Mouse (Mus musculus) liver, embryonic 15.5 days (tissue): Measurements from ENCODE around the gene Traf3ip2. TPM values are rescaled to one million over a fixed set of nuclear protein-coding genes. Genes with fewer than 3 reads are reported as not detected.

Source experiments
- ATAC-seq: fragments of 200-750 bp; cut with Nextera tagmentation; 2 replicates; pipeline ENCODE4 v1.8.0; 2017; ENCODE audit warnings: moderate number of reproducible peaks, mild to moderate bottlenecking, moderate library complexity; ENCODE audit not compliant: insufficient read depth
- H3K27ac ChIP-seq: fragments of 300-500 bp; sonication (generic); replicated peaks from 2 replicates; pipeline ENCODE4 v1.5.1; 2015; ENCODE audit warnings: mild to moderate bottlenecking, inconsistent platforms
- H3K27me3 ChIP-seq: fragments of 300-500 bp; sonication (generic); 2 replicates; pipeline ENCODE4 v1.6.1; 2015; ENCODE audit warnings: mild to moderate bottlenecking, inconsistent platforms
- H3K36me3 ChIP-seq: fragments of 300-500 bp; sonication (generic); replicated peaks from 2 replicates; pipeline ENCODE4 v1.6.1; 2015; ENCODE audit warnings: moderate library complexity, mild to moderate bottlenecking, inconsistent platforms
- H3K4me1 ChIP-seq: fragments of 300-500 bp; sonication (generic); replicated peaks from 2 replicates; pipeline ENCODE4 v1.6.1; 2015; ENCODE audit warnings: inconsistent platforms
- H3K4me2 ChIP-seq: fragments of 300-500 bp; sonication (generic); 2 replicates; pipeline ENCODE4 v1.6.1; 2015; ENCODE audit warnings: moderate library complexity, mild to moderate bottlenecking, inconsistent platforms
- H3K4me3 ChIP-seq: fragments of 300-500 bp; sonication (generic); replicated peaks from 2 replicates; pipeline ENCODE4 v1.5.1; 2015; ENCODE audit warnings: mild to moderate bottlenecking, inconsistent platforms
- H3K9ac ChIP-seq: fragments of 300-500 bp; sonication (generic); 2 replicates; pipeline ENCODE4 v1.6.1; 2015; ENCODE audit warnings: moderate library complexity, mild to moderate bottlenecking, inconsistent platforms
- H3K9me3 ChIP-seq: fragments of 300-500 bp; sonication (generic); replicated peaks from 2 replicates; pipeline ENCODE4 v1.6.1; 2016; ENCODE audit warnings: inconsistent platforms
- WGBS: fragments of 180-500 bp; shearing (Covaris S2); methylation state at CpG from one replicate; pipeline ENCODE4 v1.1.7; 2015; ENCODE audit warnings: mixed read lengths; ENCODE audit not compliant: insufficient replicate concordance; 5-methylcytosine and 5-hydroxymethylcytosine counted together
- polyA plus RNA-seq: library from polyadenylated mRNA; unstranded; fragments of >200 nt; fragmentation: Nextera tagmentation; extraction: Ambion mirVana; gene quantifications from 2 replicates; pipeline ENCODE4 v1.2.1, GENCODE M21; 2015

Gene Traf3ip2
- polyA plus RNA-seq, 1 experiment from 2014 or later: 1.6 TPM

GRCm38 (mm10) chr10:39681014-39681413 is 68.3 kb downstream of the Traf3ip2 start:
- Histone ChIP-seq H3K9ac (no peak overlapping the region), H3K27ac (no peak overlapping the region), H3K36me3 (no peaks in the 10 kb centered on the region), H3K9me3 (no peaks in the 10 kb centered on the region), H3K4me3 (no peak overlapping the region), H3K27me3 (no peaks in the 10 kb centered on the region), H3K4me2 (no peak overlapping the region), H3K4me1 (no peaks in the 10 kb centered on the region)
- WGBS: 63% methylated on average over 4 of the region's 4 CpGs
- ATAC-seq: no peak

- H3K27me3 ChIP-seq: no peaks in the 10 kb centered on the region
- no peak overlapping the region for H3K27ac ChIP-seq
- H3K4me2 ChIP-seq: no peak overlapping the region
- no peak overlapping the region for H3K9ac ChIP-seq
- H3K9me3 ChIP-seq: no peaks in the 10 kb centered on the region
- H3K4me3 ChIP-seq: no peak overlapping the region
- no peaks in the 10 kb centered on the region for H3K36me3 ChIP-seq
- ATAC-seq: no peak
- no peaks in the 10 kb centered on the region for H3K4me1 ChIP-seq
- WGBS: 49% methylated on average over 2 of the region's 2 CpGs
Observed at GRCm38 (mm10) chr10:39682556-39682955, 69.8 kb downstream of the Traf3ip2 start.

- no peak overlapping the region for H3K27ac ChIP-seq
- no peak overlapping the region for H3K4me2 ChIP-seq
- H3K4me3 ChIP-seq: no peak overlapping the region
- H3K27me3 ChIP-seq: no peaks in the 10 kb centered on the region
- H3K9me3 ChIP-seq: no peaks in the 10 kb centered on the region
- ATAC-seq: no peak
- no peak overlapping the region for H3K9ac ChIP-seq
- WGBS: 60% methylated on average over 2 of the region's 2 CpGs
- no peaks in the 10 kb centered on the region for H3K36me3 ChIP-seq
- H3K4me1 ChIP-seq: no peaks in the 10 kb centered on the region
Observed at GRCm38 (mm10) chr10:39683481-39683880, 70.7 kb downstream of the Traf3ip2 start.

GRCm38 (mm10) chr10:39686811-39687210 is 74.1 kb downstream of the Traf3ip2 start:
- 63% methylated on average over 4 of the region's 4 CpGs for WGBS

GRCm38 (mm10) chr10:39687851-39688250 is 75.1 kb downstream of the Traf3ip2 start:
- WGBS: 57% methylated on average over 3 of the region's 3 CpGs
- ATAC-seq: no peak

More at GRCm38 (mm10) chr10:39686811-39687210, 74.1 kb downstream of the Traf3ip2 start:
- Histone ChIP-seq H3K27ac (no peak overlapping the region), H3K9ac (no peak overlapping the region), H3K4me2 (no peak overlapping the region), H3K27me3 (no peaks in the 10 kb centered on the region), H3K9me3 (no peaks in the 10 kb centered on the region), H3K36me3 (no peaks in the 10 kb centered on the region), H3K4me1 (no peaks in the 10 kb centered on the region), H3K4me3 (no peak overlapping the region)
- ATAC-seq: no peak

GRCm38 (mm10) chr10:39691351-39692064 is 78.8 kb downstream of the Traf3ip2 start:
- no peak for ATAC-seq
- Histone ChIP-seq H3K9ac (no peak overlapping the region), H3K27ac (no peak overlapping the region), H3K4me3 (no peak overlapping the region), H3K4me1 (no peaks in the 10 kb centered on the region), H3K9me3 (no peaks in the 10 kb centered on the region), H3K36me3 (no peaks in the 10 kb centered on the region), H3K27me3 (no peaks in the 10 kb centered on the region), H3K4me2 (no peak overlapping the region)
- 63% methylated on average over 11 of the region's 11 CpGs for WGBS

More at GRCm38 (mm10) chr10:39687851-39688250, 75.1 kb downstream of the Traf3ip2 start:
- no peak overlapping the region for H3K4me2 ChIP-seq
- H3K27me3 ChIP-seq: no peaks in the 10 kb centered on the region
- no peaks in the 10 kb centered on the region for H3K36me3 ChIP-seq
- no peaks in the 10 kb centered on the region for H3K9me3 ChIP-seq
- H3K4me1 ChIP-seq: no peaks in the 10 kb centered on the region
- H3K9ac ChIP-seq: no peak overlapping the region
- no peak overlapping the region for H3K4me3 ChIP-seq
- no peak overlapping the region for H3K27ac ChIP-seq

- no peak overlapping the region for H3K27ac ChIP-seq
- H3K9ac ChIP-seq: no peak overlapping the region
- ATAC-seq: no peak
- no peaks in the 10 kb centered on the region for H3K36me3 ChIP-seq
- H3K27me3 ChIP-seq: no peaks in the 10 kb centered on the region
- no peak overlapping the region for H3K4me2 ChIP-seq
- no peaks in the 10 kb centered on the region for H3K9me3 ChIP-seq
- WGBS: 43% methylated on average over 2 of the region's 2 CpGs
- no peak overlapping the region for H3K4me3 ChIP-seq
- no peaks in the 10 kb centered on the region for H3K4me1 ChIP-seq
Observed at GRCm38 (mm10) chr10:39692152-39692551, 79.4 kb downstream of the Traf3ip2 start.

Other genes with a start within 250 kb of the Traf3ip2 start
- gene Fyn, start 244.1 kb upstream of the Traf3ip2 start, polyA plus RNA-seq: 6.1 and 7.4 TPM in 2 replicates
- 3.1 and 4.4 TPM in 2 replicates for gene Rev3l, start 119.2 kb downstream of the Traf3ip2 start, polyA plus RNA-seq